Mouse (Mus musculus): ENCODE measurements around the gene Cyp4f39. TPM values are rescaled to one million over a fixed set of nuclear protein-coding genes. Genes with fewer than 3 reads are reported as not detected.

Cyp4f39 gene
- total and polyA plus RNA-seq, 3 experiments = not detected

- no peaks in the 10 kb centered on the region for H3K36me3 ChIP-seq (ENCODE audit: control insufficient read depth in 1 of 2, insufficient read depth in 2 of 2, low read length in 2 of 2)
- H3K79me2 ChIP-seq (ENCODE audit: control insufficient read depth, insufficient read depth, low read length, poor library complexity) = no peaks in the 10 kb centered on the region
- no peaks in the 10 kb centered on the region for H3K9me3 ChIP-seq (replicated peaks; ENCODE audit: insufficient read depth, low read length)
- no peak overlapping the region for H3K9ac ChIP-seq (ENCODE audit: control insufficient read depth, low read depth, low read length, poor library complexity, severe bottlenecking)
- H3K27ac ChIP-seq (ENCODE audit: control insufficient read depth, low read depth, low read length) = no peak overlapping the region
- H3K27me3 ChIP-seq (ENCODE audit: control insufficient read depth in 1 of 2, insufficient read depth in 2 of 2, low read length in 2 of 2) = peaks cover 6 to 11% of the 10 kb centered on the region in 2 experiments
- no peak for TF ChIP-seq MYB (IDR thresholded peaks at IDR 0.05; ENCODE audit: low read depth, low read length)
- TF ChIP-seq BHLHE40 (IDR thresholded peaks at IDR 0.05; ENCODE audit: borderline replicate concordance, low read depth, low read length) = no peak
- TF ChIP-seq ELF1 (IDR thresholded peaks at IDR 0.05; ENCODE audit: low read depth, low read length) = no peak
- no peak for DNase-seq (ENCODE audit: low read depth, low spot score)
- no peak overlapping the region for H3K4me3 ChIP-seq (ENCODE audit: control insufficient read depth in 1 of 2, insufficient read depth in 1 of 2, low read depth in 2 of 2, low read length in 2 of 2)
- H3K4me1 ChIP-seq (ENCODE audit: control insufficient read depth in 1 of 2, insufficient read depth in 2 of 2, low read length in 2 of 2) = no peaks in the 10 kb centered on the region
These were observed 7.5 kb upstream of the Cyp4f39 start for GRCm38 (mm10) chr17:32445016-32445415.

GRCm38 (mm10) chr17:32447195-32447594, 5.3 kb upstream of the Cyp4f39 start:
- Histone ChIP-seq H3K79me2 (ENCODE audit: control insufficient read depth, insufficient read depth, low read length, poor library complexity) (no peaks in the 10 kb centered on the region), H3K4me3 (ENCODE audit: control insufficient read depth in 1 of 2, insufficient read depth in 1 of 2, low read depth in 2 of 2, low read length in 2 of 2) (no peak overlapping the region), H3K9me3 (replicated peaks; ENCODE audit: insufficient read depth, low read length) (no peaks in the 10 kb centered on the region), H3K27ac (ENCODE audit: control insufficient read depth, low read depth, low read length) (no peak overlapping the region), H3K27me3 (ENCODE audit: control insufficient read depth in 1 of 2, insufficient read depth in 2 of 2, low read length in 2 of 2) (peaks cover 6 to 11% of the 10 kb centered on the region in 2 experiments), H3K4me1 (ENCODE audit: control insufficient read depth in 1 of 2, insufficient read depth in 2 of 2, low read length in 2 of 2) (no peaks in the 10 kb centered on the region), H3K9ac (ENCODE audit: control insufficient read depth, low read depth, low read length, poor library complexity, severe bottlenecking) (no peak overlapping the region), H3K36me3 (ENCODE audit: control insufficient read depth in 1 of 2, insufficient read depth in 2 of 2, low read length in 2 of 2) (no peaks in the 10 kb centered on the region)
- TF ChIP-seq BHLHE40 (IDR thresholded peaks at IDR 0.05; ENCODE audit: borderline replicate concordance, low read depth, low read length) = no peak
- TF ChIP-seq CTCF (IDR thresholded peaks at IDR 0.05 in 2 of 3, conservative IDR thresholded peaks at IDR 0.05 in 1 of 3; ENCODE audit: control insufficient read depth in 1 of 3, insufficient read depth in 1 of 3, low read depth in 2 of 3, low read length in 3 of 3, poor library complexity in 1 of 3, severe bottlenecking in 1 of 3) = peak in 2 of 3 experiments; percentile 20 to 25; a peak in 2 of 6 replicates
- TF ChIP-seq MAFK (IDR thresholded peaks at IDR 0.05; ENCODE audit: borderline replicate concordance, low read depth, low read length) = no peak
- TF ChIP-seq USF1 (IDR thresholded peaks at IDR 0.05; ENCODE audit: low read depth, low read length) = no peak
- peak; percentile 12; the same call in 1 of the 2 replicates for TF ChIP-seq SMC3 (IDR thresholded peaks at IDR 0.05; ENCODE audit: low read depth, low read length)
- TF ChIP-seq ZNF384 (IDR thresholded peaks at IDR 0.05; ENCODE audit: low read depth, low read length) = no peak
- TF ChIP-seq ZKSCAN1 (IDR thresholded peaks at IDR 0.05; ENCODE audit: low read depth, low read length) = no peak
- no peak for TF ChIP-seq ELF1 (IDR thresholded peaks at IDR 0.05; ENCODE audit: low read depth, low read length)
- TF ChIP-seq ZMIZ1 (IDR thresholded peaks at IDR 0.05; ENCODE audit: low read depth, low read length) = no peak
- no peak for TF ChIP-seq GATA1 (IDR thresholded peaks at IDR 0.05; ENCODE audit: low read depth, low read length)
- no peak for TF ChIP-seq MAX (IDR thresholded peaks at IDR 0.05; ENCODE audit: low read length)
- TF ChIP-seq USF2 (IDR thresholded peaks at IDR 0.05; ENCODE audit: borderline replicate concordance in 1 of 2, insufficient read depth in 1 of 2, low read depth in 1 of 2, low read length in 2 of 2) = no peak
- no peak for TF ChIP-seq UBTF (IDR thresholded peaks at IDR 0.05; ENCODE audit: borderline replicate concordance, insufficient read depth, low read depth, low read length)
- no peak for TF ChIP-seq POLR2AphosphoS5 (IDR thresholded peaks at IDR 0.05; ENCODE audit: borderline replicate concordance, low read depth, low read length)
- DNase-seq (ENCODE audit: low read depth, low spot score) = no peak

Data from MEL (cell line).